Mouse (Mus musculus): ENCODE results near the gene Gngt2.

DNA sequence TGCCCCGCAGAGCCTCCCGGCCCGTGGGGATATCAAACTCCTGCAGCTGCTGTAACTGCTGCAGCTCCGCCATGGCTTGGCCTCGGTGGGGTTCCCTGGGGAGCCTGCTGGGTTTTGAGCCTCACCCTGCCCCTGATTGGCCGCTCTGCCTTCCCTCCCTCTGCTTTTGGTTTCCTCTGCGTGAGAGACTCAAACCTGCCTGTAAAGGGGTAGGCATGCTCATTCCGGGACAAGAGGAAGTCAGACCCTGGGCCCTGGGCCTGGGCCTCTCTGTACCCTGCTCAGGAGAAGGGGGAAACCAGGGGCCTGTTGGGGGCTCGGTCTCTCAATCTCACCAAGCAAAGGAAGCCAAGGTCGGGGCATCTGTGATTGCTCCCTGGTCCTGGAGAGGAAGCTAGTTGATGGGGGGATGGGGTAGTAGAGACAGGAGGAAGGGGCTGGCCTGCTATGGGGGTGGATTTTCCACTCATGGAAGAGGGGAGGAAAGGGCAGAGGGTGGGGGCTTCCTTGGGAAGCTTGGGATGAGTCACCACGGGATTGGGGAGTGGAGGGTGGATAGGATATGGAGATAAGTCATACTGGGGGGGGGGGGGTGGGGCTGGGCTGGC, 5.2 kb downstream of the Gngt2 start, which contains the start of gene Abi3:
- TF ChIP-seq EP300 (optimal IDR thresholded peaks at IDR 0.05) (no peak), CTCF (IDR thresholded peaks at IDR 0.05; ENCODE audit: low read depth) (no peak)

Data from stomach, postnatal 0 days (tissue).